Mouse (Mus musculus) kidney, embryonic 15.5 days (tissue): ENCODE data around the gene Tcte2. TPM values are rescaled to one million over a fixed set of nuclear protein-coding genes. Genes with fewer than 3 reads are reported as not detected.

ENCODE experiments used
- ATAC-seq: fragments of 200-750 bp; cut with Nextera tagmentation; replicated peaks from 2 replicates; pipeline ENCODE4 v1.8.0; 2017; ENCODE audit warnings: moderate TSS enrichment; ENCODE audit not compliant: low FRiP score
- H3K27ac ChIP-seq: fragments of 300-500 bp; sonication (generic); 2 replicates; pipeline ENCODE4 v1.5.1; 2015; ENCODE audit warnings: mild to moderate bottlenecking, inconsistent platforms
- H3K27me3 ChIP-seq: fragments of 300-500 bp; sonication (generic); 2 replicates; pipeline ENCODE4 v1.6.1; 2015; ENCODE audit warnings: inconsistent platforms
- H3K36me3 ChIP-seq: fragments of 300-500 bp; sonication (generic); 2 replicates; pipeline ENCODE4 v1.6.1; 2015; ENCODE audit warnings: inconsistent platforms
- H3K4me1 ChIP-seq: fragments of 300-500 bp; sonication (generic); 2 replicates; pipeline ENCODE4 v1.6.1; 2015; ENCODE audit warnings: inconsistent platforms
- H3K4me2 ChIP-seq: fragments of 300-500 bp; sonication (generic); 2 replicates; pipeline ENCODE4 v1.6.1; 2015; ENCODE audit warnings: moderate library complexity, mild to moderate bottlenecking, inconsistent platforms
- H3K4me3 ChIP-seq: fragments of 300-500 bp; sonication (generic); replicated peaks from 2 replicates; pipeline ENCODE4 v1.5.1; 2015; ENCODE audit warnings: mild to moderate bottlenecking, inconsistent platforms
- H3K9ac ChIP-seq: fragments of 300-500 bp; sonication (generic); 2 replicates; pipeline ENCODE4 v1.6.1; 2015; ENCODE audit warnings: mild to moderate bottlenecking, inconsistent platforms
- H3K9me3 ChIP-seq: fragments of 300-500 bp; sonication (generic); replicated peaks from 2 replicates; pipeline ENCODE4 v1.6.1; 2016; ENCODE audit warnings: inconsistent platforms
- WGBS: fragments of 180-500 bp; shearing (Covaris S2); methylation state at CpG from one replicate; pipeline ENCODE4 v1.1.7; 2015; ENCODE audit warnings: mixed read lengths; 5-methylcytosine and 5-hydroxymethylcytosine counted together
- polyA plus RNA-seq: library from polyadenylated mRNA; unstranded; fragments of >200 nt; fragmentation: Nextera tagmentation; extraction: Ambion mirVana; gene quantifications from 2 replicates; pipeline ENCODE4 v1.2.1, GENCODE M21; 2015

Tcte2 gene
- polyA plus RNA-seq, 1 experiment from 2014 or later = 3.2 TPM

DNA sequence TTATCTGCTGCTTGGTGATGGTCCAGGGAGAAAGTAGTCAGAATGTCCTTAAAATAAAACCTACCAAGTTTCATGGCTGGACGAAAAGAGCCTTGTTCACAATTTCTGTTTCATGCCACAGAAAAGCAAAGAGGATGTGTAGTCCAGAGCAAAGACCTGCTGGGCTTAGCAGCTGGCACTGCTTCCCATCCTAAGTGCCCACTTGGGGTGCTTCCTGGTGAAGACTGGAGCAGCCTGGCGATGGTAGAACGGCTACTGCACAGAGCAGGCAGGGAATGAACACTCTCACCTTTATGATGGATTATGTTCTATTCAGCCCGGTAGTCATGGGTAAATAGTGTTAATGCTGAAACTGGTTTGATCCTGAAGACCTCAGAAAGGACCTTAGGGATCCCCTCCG lies 27.7 kb downstream of the Tcte2 start:
- no peaks in the 10 kb centered on the region for H3K9me3 ChIP-seq
- no peaks in the 10 kb centered on the region for H3K36me3 ChIP-seq
- ATAC-seq = no peak
- no peak overlapping the region for H3K27ac ChIP-seq
- H3K27me3 ChIP-seq = no peaks in the 10 kb centered on the region
- H3K9ac ChIP-seq = no peak overlapping the region
- H3K4me1 ChIP-seq = 0 out of 2 replicates have a peak, but pooled peaks cover 4% of the 10 kb centered on the region
- H3K4me3 ChIP-seq = no peak overlapping the region
- 91% methylated on average over 5 of the region's 5 CpGs for WGBS
- H3K4me2 ChIP-seq = no peak overlapping the region

DNA sequence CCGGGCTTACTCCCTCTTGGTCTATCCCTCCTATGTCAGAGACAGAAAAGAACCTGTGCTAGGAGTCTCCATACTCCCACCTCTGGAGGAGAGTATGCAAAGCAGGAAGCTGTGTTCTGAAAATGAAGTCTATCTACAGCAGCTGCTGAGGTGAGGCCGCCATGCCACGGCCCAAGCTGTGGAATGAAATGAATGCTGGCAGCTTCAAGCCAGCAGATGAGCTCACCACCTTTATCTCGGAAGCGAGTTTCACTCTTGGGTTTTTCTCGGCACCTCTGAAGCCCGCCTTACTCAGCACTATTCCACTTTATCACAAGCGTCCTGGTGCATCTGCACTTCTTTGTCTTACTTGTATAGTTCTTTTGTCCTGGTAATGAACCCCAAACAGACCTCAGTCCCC lies 28.9 kb downstream of the Tcte2 start:
- H3K4me1 ChIP-seq = 0 out of 2 replicates have a peak, but pooled peaks cover 1% of the 10 kb centered on the region

DNA sequence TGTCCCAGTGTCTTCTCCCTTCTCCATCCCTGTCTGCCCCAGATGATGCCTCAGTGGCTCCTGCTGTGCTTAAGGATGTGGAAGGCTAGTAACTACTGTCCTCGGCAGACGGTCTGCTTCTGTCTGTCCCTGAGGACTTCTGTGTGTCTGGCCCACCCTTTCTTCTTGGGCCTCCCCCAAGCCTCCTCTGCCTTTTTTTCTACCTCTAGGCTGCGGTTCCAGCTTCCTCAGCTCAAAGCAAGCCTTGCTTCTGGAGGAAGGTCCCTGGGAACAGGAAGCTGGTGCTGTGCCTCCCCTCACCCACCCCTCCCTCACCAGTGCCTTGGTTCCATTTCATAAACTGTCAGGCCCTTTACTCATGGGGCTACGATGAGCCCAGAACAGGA lies 29.9 kb downstream of the Tcte2 start:
- Histone ChIP-seq H3K27me3 (no peaks in the 10 kb centered on the region), H3K4me2 (no peak overlapping the region), H3K4me3 (no peak overlapping the region), H3K9me3 (no peaks in the 10 kb centered on the region), H3K27ac (no peak overlapping the region), H3K4me1 (no peaks in the 10 kb centered on the region), H3K36me3 (no peaks in the 10 kb centered on the region), H3K9ac (no peak overlapping the region)
- WGBS = 56% methylated on average over 4 of the region's 4 CpGs
- ATAC-seq = no peak

More for the DNA sequence above, 28.9 kb downstream of the Tcte2 start:
- no peaks in the 10 kb centered on the region for H3K9me3 ChIP-seq
- H3K36me3 ChIP-seq = no peaks in the 10 kb centered on the region
- H3K27ac ChIP-seq = no peak overlapping the region
- H3K9ac ChIP-seq = no peak overlapping the region
- H3K27me3 ChIP-seq = no peaks in the 10 kb centered on the region
- ATAC-seq = no peak
- H3K4me3 ChIP-seq = no peak overlapping the region
- 64% methylated on average over 8 of the region's 8 CpGs for WGBS
- H3K4me2 ChIP-seq = no peak overlapping the region

- no peak for ATAC-seq
- no peaks in the 10 kb centered on the region for H3K9me3 ChIP-seq
- no peaks in the 10 kb centered on the region for H3K27me3 ChIP-seq
- H3K4me2 ChIP-seq = no peak overlapping the region
- no peak overlapping the region for H3K4me3 ChIP-seq
- no peak overlapping the region for H3K27ac ChIP-seq
- H3K36me3 ChIP-seq = no peaks in the 10 kb centered on the region
- WGBS = 82% methylated on average over 6 of the region's 6 CpGs
- no peak overlapping the region for H3K9ac ChIP-seq
- no peaks in the 10 kb centered on the region for H3K4me1 ChIP-seq
Measured at GRCm38 (mm10) chr17:13730980-13731726, 30.5 kb downstream of the Tcte2 start.

GRCm38 (mm10) chr17:13726832-13727355 lies 34.7 kb downstream of the Tcte2 start:
- H3K9me3 ChIP-seq = no peaks in the 10 kb centered on the region
- no peaks in the 10 kb centered on the region for H3K36me3 ChIP-seq
- no peak overlapping the region for H3K9ac ChIP-seq
- peaks cover 4% of the 10 kb centered on the region; the same call in 1 of the 2 replicates for H3K4me1 ChIP-seq
- no peaks in the 10 kb centered on the region for H3K27me3 ChIP-seq
- ATAC-seq = no peak
- H3K4me3 ChIP-seq = no peak overlapping the region
- H3K27ac ChIP-seq = no peak overlapping the region
- WGBS = 92% methylated on average over 8 of the region's 8 CpGs
- no peak overlapping the region for H3K4me2 ChIP-seq

- 50% methylated on average over 4 of the region's 4 CpGs for WGBS
- Histone ChIP-seq H3K4me1 (peaks cover 4% of the 10 kb centered on the region; the same call in 1 of the 2 replicates), H3K36me3 (no peaks in the 10 kb centered on the region), H3K4me3 (no peak overlapping the region), H3K27me3 (no peaks in the 10 kb centered on the region), H3K9me3 (no peaks in the 10 kb centered on the region), H3K4me2 (no peak overlapping the region), H3K27ac (no peak overlapping the region), H3K9ac (no peak overlapping the region)
- no peak for ATAC-seq
Measured at GRCm38 (mm10) chr17:13725004-13725550, 36.5 kb downstream of the Tcte2 start.

DNA sequence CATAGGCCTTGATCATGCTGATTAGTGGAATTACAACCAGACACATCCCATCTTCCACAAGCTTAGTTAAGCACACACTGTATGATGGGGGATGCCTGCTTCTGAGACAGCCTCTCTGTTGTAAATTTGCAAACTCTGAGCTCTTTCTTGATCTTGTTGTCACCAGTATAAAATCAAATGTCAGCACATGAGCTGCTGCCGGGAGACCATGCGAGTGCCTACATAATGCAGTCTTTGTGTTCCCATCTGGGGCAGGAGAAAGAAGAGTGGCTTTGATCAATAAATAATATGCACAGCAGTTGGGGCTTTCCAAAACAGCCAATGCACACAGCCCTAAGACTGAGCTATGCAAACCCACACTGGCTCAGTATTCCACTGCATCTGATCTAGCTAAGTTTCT lies 39.2 kb downstream of the Tcte2 start:
- ATAC-seq = no peak
- whole genome bisulfite sequencing = 49% methylated on average over 2 of the region's 2 CpGs

GRCm38 (mm10) chr17:13721372-13721771 lies 40.3 kb downstream of the Tcte2 start:
- H3K9ac ChIP-seq = no peak overlapping the region
- no peak overlapping the region for H3K4me3 ChIP-seq
- no peak overlapping the region for H3K4me2 ChIP-seq
- H3K27me3 ChIP-seq = no peaks in the 10 kb centered on the region
- WGBS = 80% methylated on average over 2 of the region's 2 CpGs
- no peaks in the 10 kb centered on the region for H3K9me3 ChIP-seq
- peaks cover 12% of the 10 kb centered on the region; the same call in 1 of the 2 replicates for H3K4me1 ChIP-seq
- no peaks in the 10 kb centered on the region for H3K36me3 ChIP-seq
- no peak for ATAC-seq
- H3K27ac ChIP-seq = no peak overlapping the region

More for the DNA sequence above, 39.2 kb downstream of the Tcte2 start:
- Histone ChIP-seq H3K4me2 (no peak overlapping the region), H3K4me3 (no peak overlapping the region), H3K9ac (no peak overlapping the region), H3K4me1 (peaks cover 7% of the 10 kb centered on the region; the same call in 1 of the 2 replicates), H3K27ac (no peak overlapping the region), H3K36me3 (no peaks in the 10 kb centered on the region), H3K27me3 (no peaks in the 10 kb centered on the region), H3K9me3 (no peaks in the 10 kb centered on the region)

GRCm38 (mm10) chr17:13720187-13720586 lies 41.4 kb downstream of the Tcte2 start:
- Histone ChIP-seq H3K9ac (no peak overlapping the region), H3K4me3 (no peak overlapping the region), H3K27me3 (no peaks in the 10 kb centered on the region), H3K4me1 (peaks cover 14% of the 10 kb centered on the region; the same call in 1 of the 2 replicates), H3K9me3 (no peaks in the 10 kb centered on the region), H3K4me2 (no peak overlapping the region), H3K27ac (no peak overlapping the region), H3K36me3 (no peaks in the 10 kb centered on the region)
- no peak for ATAC-seq
- 93% methylated on average over 5 of the region's 5 CpGs for WGBS

DNA sequence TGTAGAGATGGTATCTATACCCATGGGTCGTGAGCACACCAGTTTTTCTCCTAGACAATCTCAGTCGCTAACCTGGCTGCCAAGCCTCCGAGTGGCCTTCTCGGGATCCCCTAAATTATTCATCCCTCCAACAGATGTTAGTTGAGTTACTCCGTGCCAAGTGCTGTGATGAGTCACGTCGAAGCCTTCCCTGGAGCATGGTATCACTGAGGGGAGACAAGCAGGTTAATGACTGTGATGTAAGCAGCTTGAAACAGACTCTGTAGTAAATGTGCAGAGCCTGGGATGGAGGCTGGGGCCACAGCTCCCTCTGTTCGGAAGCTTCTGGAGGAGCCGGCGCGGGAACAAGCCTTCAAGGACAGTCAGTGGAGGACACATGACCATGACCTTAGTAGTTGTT lies 44.2 kb downstream of the Tcte2 start:
- Histone ChIP-seq H3K9ac (no peak overlapping the region), H3K36me3 (no peaks in the 10 kb centered on the region), H3K27me3 (no peaks in the 10 kb centered on the region), H3K4me1 (peaks cover 21% of the 10 kb centered on the region), H3K4me2 (no peak overlapping the region), H3K4me3 (no peak overlapping the region), H3K9me3 (no peaks in the 10 kb centered on the region), H3K27ac (no peak overlapping the region)
- WGBS = 70% methylated on average over 11 of the region's 11 CpGs
- no peak for ATAC-seq

GRCm38 (mm10) chr17:13716336-13716735 lies 45.3 kb downstream of the Tcte2 start:
- Histone ChIP-seq H3K9ac (no peak overlapping the region), H3K27ac (no peak overlapping the region), H3K9me3 (no peaks in the 10 kb centered on the region), H3K4me1 (peaks cover 21% of the 10 kb centered on the region), H3K4me2 (no peak overlapping the region), H3K4me3 (no peak overlapping the region), H3K36me3 (no peaks in the 10 kb centered on the region), H3K27me3 (no peaks in the 10 kb centered on the region)
- WGBS = 64% methylated on average over 6 of the region's 6 CpGs
- peak; percentile 27; the same call in 1 of the 2 replicates for ATAC-seq

GRCm38 (mm10) chr17:13715511-13715910 lies 46.1 kb downstream of the Tcte2 start:
- H3K27ac ChIP-seq = no peak overlapping the region
- no peaks in the 10 kb centered on the region for H3K36me3 ChIP-seq
- no peak overlapping the region for H3K4me2 ChIP-seq
- no peaks in the 10 kb centered on the region for H3K9me3 ChIP-seq
- peaks cover 21% of the 10 kb centered on the region for H3K4me1 ChIP-seq
- ATAC-seq = no peak
- no peak overlapping the region for H3K9ac ChIP-seq
- H3K4me3 ChIP-seq = no peak overlapping the region
- no peaks in the 10 kb centered on the region for H3K27me3 ChIP-seq
- 67% methylated on average over 9 of the region's 9 CpGs for WGBS
